Mouse (Mus musculus): ENCODE measurements at regions not wholly inside any gene's neighbourhood (a gene's known extent, or its start where the extent isn't known, plus 50 kb on each side); places are given as distances from the start of the nearest gene placed in this dataset.

- intact Hi-C loops (cut with DNase I), result no loop called here
- peak in 1 of 2 experiments; percentile 14 for DNase-seq
Measured at GRCm38 (mm10) chr11:109878931-109879330, 51.1 kb upstream of the 1700012B07Rik start.

Measured in heart, postnatal 14 days (tissue).